Mouse (Mus musculus) right cerebral cortex, postnatal 4 days (tissue): ENCODE measurements at regions not wholly inside any gene's neighbourhood (a gene's known extent, or its start where the extent isn't known, plus 50 kb on each side); places are given as distances from the start of the nearest gene placed in this dataset.
A peak's percentile ranks its signal among the peaks of the same experiment; 100 is the strongest.

Source experiments
- DNase-seq: peaks from one replicate; pipeline ENCODE4 v3.0.0-alpha.2; 2022

DNA sequence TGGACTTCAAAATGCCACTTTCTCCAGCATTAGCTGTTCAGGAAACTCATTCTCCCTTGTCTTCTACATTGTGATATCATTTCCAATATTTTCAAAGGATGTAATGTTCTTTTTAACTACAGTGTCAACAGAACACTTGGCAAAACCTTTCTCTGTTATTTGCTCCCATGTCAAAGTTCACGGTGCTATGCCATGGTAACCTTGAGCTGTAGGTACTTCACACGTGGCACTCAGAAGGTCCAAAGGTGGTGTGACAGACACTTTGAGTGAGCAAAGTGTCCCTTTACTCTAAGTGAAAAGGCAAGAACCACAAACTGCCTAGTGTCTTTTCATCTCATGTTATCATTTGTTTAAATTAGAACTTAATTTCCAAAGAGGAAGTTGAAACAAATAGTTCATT lies 53.3 kb upstream of the Tram2 start:
- DNase-seq: no peak

DNA sequence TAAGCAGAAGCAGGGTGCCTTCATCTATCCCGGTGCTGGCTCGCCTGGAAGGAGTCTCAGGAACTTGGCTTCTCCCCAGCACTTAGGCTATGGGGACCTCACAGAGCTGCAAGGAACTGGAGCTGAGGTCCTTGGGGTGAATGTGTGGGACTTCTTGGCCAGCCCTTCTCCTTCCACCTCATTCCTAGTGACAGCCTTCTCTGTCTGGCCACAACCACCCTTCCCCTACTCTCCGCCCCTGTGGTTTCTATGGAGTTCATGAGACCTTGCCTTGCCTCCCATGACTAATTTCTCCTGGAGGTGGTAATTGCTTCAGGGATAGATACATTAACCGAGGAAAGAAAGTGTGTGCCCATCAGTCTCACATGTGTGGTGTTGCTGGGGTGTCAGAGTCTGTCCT lies 67.9 kb upstream of the Tram2 start:
- no peak for DNase-seq

DNA sequence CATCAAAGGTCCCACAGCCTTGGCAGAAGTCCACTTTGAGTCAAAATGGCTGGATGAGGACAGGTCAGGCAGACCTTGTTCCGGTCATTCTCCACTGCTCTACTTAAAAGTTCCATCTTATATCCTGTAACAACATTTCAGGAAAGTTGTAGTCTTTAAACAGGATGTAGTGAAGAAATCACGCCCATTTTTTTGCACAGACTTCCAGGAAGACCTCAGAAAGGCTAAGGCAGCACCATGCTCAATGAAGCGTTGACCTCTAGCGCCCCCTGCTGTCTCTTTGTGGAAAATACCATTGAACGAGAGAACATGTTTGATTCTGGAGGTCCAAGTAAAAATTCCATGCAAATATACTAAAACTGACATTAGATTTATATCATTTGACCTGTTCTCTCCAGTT lies 56.6 kb upstream of the Tmem14a start:
- peak; percentile 86 for DNase-seq

GRCm38 (mm10) chr1:21166287-21166733 lies 52.1 kb upstream of the Tmem14a start:
- peak; percentile 88 for DNase-seq

GRCm38 (mm10) chr1:21166762-21167161 lies 51.6 kb upstream of the Tmem14a start:
- DNase-seq: no peak
